Comparison of ENCODE assay signal across 8 mouse cellular contexts in the genomic region with DNA sequence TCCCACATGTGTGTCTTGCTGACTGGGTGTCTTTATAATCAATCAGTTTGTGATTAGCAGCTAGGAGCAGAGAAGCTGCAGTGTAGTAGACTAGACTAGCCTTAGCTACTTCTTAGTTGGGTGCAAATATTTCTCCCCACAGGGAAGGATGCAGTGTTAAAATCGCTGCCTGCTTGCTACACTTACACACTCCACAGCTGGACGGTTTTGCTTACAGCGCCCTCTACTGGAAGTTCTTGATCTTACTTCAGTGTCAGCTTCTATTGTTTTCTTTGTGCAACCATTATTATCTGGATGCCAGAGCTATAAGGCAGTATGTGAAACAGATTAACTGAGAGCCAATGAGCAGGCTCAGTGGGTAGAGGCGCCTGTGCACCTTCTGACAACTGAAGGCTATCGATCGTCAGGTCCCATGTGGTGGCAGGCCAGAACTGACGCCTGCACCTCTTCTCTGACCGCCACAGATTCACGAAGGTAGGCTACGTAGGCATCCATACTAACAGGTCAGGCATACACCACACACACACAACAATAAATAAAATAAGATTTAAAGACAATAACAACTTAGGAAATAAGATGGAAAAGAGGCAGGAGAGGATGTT. TPM values are rescaled to one million over a fixed set of nuclear protein-coding genes. Genes with fewer than 3 reads are reported as not detected.
DNase-seq lines count a peak whose midpoint lies in the region; ATAC-seq and TF ChIP-seq lines count a peak whose summit lies in the region.

No protein-coding gene starts in this region.

- ATAC-seq in cerebellum, adult (ENCODE audit: insufficient number of reproducible peaks, low FRiP score, low TSS enrichment), result no peak
- peak; percentile 68 to 75; a peak in 3 of 4 replicates for ATAC-seq in hematopoietic stem cell, adult 5-6 weeks (replicated peaks in 1 of 2; ENCODE audit: insufficient read depth in 1 of 2, low FRiP score in 2 of 2, low TSS enrichment in 1 of 2, low read depth in 1 of 2, poor library complexity in 2 of 2, severe bottlenecking in 2 of 2)
- peak; percentile 49; the same call in 1 of the 2 replicates for ATAC-seq in lung, embryonic 14.5 days (ENCODE audit: insufficient read depth)
- peak; percentile 56; the same call in 1 of the 2 replicates for ATAC-seq in stomach, postnatal 0 days (ENCODE audit: low FRiP score, low TSS enrichment)

- TF ChIP-seq CTCF in lung, embryonic 14.5 days (IDR thresholded peaks at IDR 0.05; ENCODE audit: low read depth), result peak; percentile 53
- TF ChIP-seq CTCF in stomach, postnatal 0 days (IDR thresholded peaks at IDR 0.05; ENCODE audit: low read depth), result peak; percentile 71

- TF ChIP-seq EP300 in stomach, postnatal 0 days (optimal IDR thresholded peaks at IDR 0.05), result no peak

- 0 out of 2 replicates have a peak, but pooled peaks cover 2% of the 10 kb centered on the region for H3K36me3 ChIP-seq in lung, embryonic 14.5 days (ENCODE audit: insufficient read depth)
- no peaks in the 10 kb centered on the region; the same call in 1 of the 2 replicates for H3K36me3 ChIP-seq in stomach, postnatal 0 days (ENCODE audit: control insufficient read depth, insufficient read depth, low read length)

- WGBS in lung, embryonic 14.5 days, result 65% methylated on average over 10 of the region's 10 CpGs
- 65% methylated on average over 10 of the region's 10 CpGs for WGBS in stomach, postnatal 0 days

- peak; percentile 23 to 39 for DNase-seq in cerebellum, postnatal 10 days
- DNase-seq in B cell, adult 2 months, result peak; percentile 51 to 59
- peak; percentile 28 for DNase-seq in c-Kit-positive CD71-negative TER-119-negative erythroid progenitor cells, embryonic 14.5 days (ENCODE audit: low read depth)
- DNase-seq in lung, embryonic 14.5 days, result peak; percentile 73
- no peak for DNase-seq in stomach, postnatal 0 days (ENCODE audit: low spot score)
- no peak for DNase-seq in heart, adult 8-10 months (ENCODE audit: low spot score)

- H3K27ac ChIP-seq in lung, embryonic 14.5 days (ENCODE audit: low read depth), result no peak overlapping the region
- no peak overlapping the region for H3K27ac ChIP-seq in stomach, postnatal 0 days (replicated peaks)

- H3K4me2 ChIP-seq in lung, embryonic 14.5 days, result no peak overlapping the region
- H3K4me2 ChIP-seq in stomach, postnatal 0 days (replicated peaks; ENCODE audit: low read depth), result no peak overlapping the region

- H3K9ac ChIP-seq in lung, embryonic 14.5 days, result no peak overlapping the region
- no peak overlapping the region for H3K9ac ChIP-seq in stomach, postnatal 0 days (ENCODE audit: low read length)

- no peaks in the 10 kb centered on the region for H3K9me3 ChIP-seq in lung, embryonic 14.5 days (ENCODE audit: low read depth, low read length)
- H3K9me3 ChIP-seq in stomach, postnatal 0 days (ENCODE audit: control insufficient read depth, low read length), result no peaks in the 10 kb centered on the region

- no peaks in the 10 kb centered on the region for H3K27me3 ChIP-seq in lung, embryonic 14.5 days (ENCODE audit: insufficient read depth, low read length)
- H3K27me3 ChIP-seq in stomach, postnatal 0 days (ENCODE audit: control insufficient read depth, insufficient read depth, low read length), result no peaks in the 10 kb centered on the region

- H3K4me3 ChIP-seq in lung, embryonic 14.5 days (ENCODE audit: low read depth, low read length), result no peak overlapping the region
- H3K4me3 ChIP-seq in stomach, postnatal 0 days (ENCODE audit: low read depth, low read length), result no peak overlapping the region

- no peaks in the 10 kb centered on the region for H3K4me1 ChIP-seq in lung, embryonic 14.5 days (ENCODE audit: insufficient read depth)
- no peaks in the 10 kb centered on the region for H3K4me1 ChIP-seq in stomach, postnatal 0 days (replicated peaks; ENCODE audit: control insufficient read depth, insufficient read depth)

RNA-seq across cellular contexts. Expression of a gene that starts 6.1 kb away (rescaled TPM):
- total RNA-seq in hematopoietic stem cell, adult 5-6 weeks (2017), result 35.0 and 39.8 TPM in 2 replicates
- 52.4 and 59.2 TPM in 2 replicates for polyA plus RNA-seq in lung, embryonic 14.5 days (2014; fragmentation: Nextera tagmentation; extraction: Ambion mirVana)
- polyA plus RNA-seq in stomach, postnatal 0 days (2015; fragmentation: Nextera tagmentation; extraction: Ambion mirVana), result 37.3 and 38.5 TPM in 2 replicates
- total RNA-seq in heart, adult 8-10 months (2022), result 10 to 100 TPM in 1 of 4 experiments, 1 to 10 TPM in 3; 6.9 to 10.5 (median 9.4) TPM

RNA-seq across cellular contexts. Expression of a gene that starts 6.5 kb away (rescaled TPM):
- total RNA-seq in hematopoietic stem cell, adult 5-6 weeks (2017), result 14.3 and 37.8 TPM in 2 replicates
- 14.1 and 14.6 TPM in 2 replicates for polyA plus RNA-seq in lung, embryonic 14.5 days (2014; fragmentation: Nextera tagmentation; extraction: Ambion mirVana)
- polyA plus RNA-seq in stomach, postnatal 0 days (2015; fragmentation: Nextera tagmentation; extraction: Ambion mirVana), result 7.1 and 7.5 TPM in 2 replicates
- 1 to 10 TPM; 3.2 to 4.5 (median 3.6) TPM for total RNA-seq in heart, adult 8-10 months (2022)

Comparison
In these comparisons a context has a peak if more than half of its experiments do, and no peak if none do; other contexts are left out.
1. DNase-seq: peak in cerebellum, postnatal 10 days (2 of 2), B cell, adult 2 months (2 of 2), c-Kit-positive CD71-negative TER-119-negative erythroid progenitor cells, embryonic 14.5 days (single experiment) and lung, embryonic 14.5 days (single experiment); none in stomach, postnatal 0 days (single experiment) and heart, adult 8-10 months (single experiment).